Mouse (Mus musculus) forebrain, embryonic 13.5 days (tissue): ENCODE data around the gene Gmnn. TPM values are rescaled to one million over a fixed set of nuclear protein-coding genes. Genes with fewer than 3 reads are reported as not detected.

ENCODE experiments used
- ATAC-seq: fragments of 200-750 bp; cut with Nextera tagmentation; 2 replicates; pipeline ENCODE4 v1.8.0; 2017
- H3K27ac ChIP-seq: fragments of 300-500 bp; sonication (generic); 2 replicates; pipeline ENCODE4 v1.5.1; 2015; ENCODE audit warnings: inconsistent platforms, mild to moderate bottlenecking, moderate library complexity
- H3K27me3 ChIP-seq: fragments of 300-500 bp; sonication (generic); 2 replicates; pipeline ENCODE4 v1.6.1; 2015; ENCODE audit warnings: mild to moderate bottlenecking, inconsistent platforms
- H3K36me3 ChIP-seq: fragments of 300-500 bp; sonication (generic); 2 replicates; pipeline ENCODE4 v1.6.1; 2015; ENCODE audit warnings: mild to moderate bottlenecking, inconsistent platforms; ENCODE audit not compliant: poor library complexity, severe bottlenecking
- H3K4me1 ChIP-seq: fragments of 300-500 bp; sonication (generic); 2 replicates; pipeline ENCODE4 v1.6.1; 2015; ENCODE audit warnings: inconsistent platforms
- H3K4me2 ChIP-seq: fragments of 300-500 bp; sonication (generic); 2 replicates; pipeline ENCODE4 v1.6.1; 2015; ENCODE audit warnings: inconsistent platforms, mild to moderate bottlenecking, moderate library complexity
- H3K4me3 ChIP-seq: fragments of 300-500 bp; sonication (generic); 2 replicates; pipeline ENCODE4 v1.5.1; 2015; ENCODE audit warnings: mild to moderate bottlenecking, inconsistent platforms
- H3K9ac ChIP-seq: fragments of 300-500 bp; sonication (generic); 2 replicates; pipeline ENCODE4 v1.6.1; 2015; ENCODE audit warnings: mild to moderate bottlenecking, inconsistent platforms
- H3K9me3 ChIP-seq: fragments of 300-500 bp; sonication (generic); replicated peaks from 2 replicates; pipeline ENCODE4 v1.6.1; 2016; ENCODE audit warnings: inconsistent platforms
- WGBS: fragments of 180-500 bp; shearing (Covaris S2); methylation state at CpG from one replicate; pipeline ENCODE4 v1.1.7; 2015; 5-methylcytosine and 5-hydroxymethylcytosine counted together
- polyA plus RNA-seq: library from polyadenylated mRNA; unstranded; fragments of >200 nt; fragmentation: Nextera tagmentation; extraction: Ambion mirVana; gene quantifications from 2 replicates; pipeline ENCODE4 v1.2.1, GENCODE M21; 2015

The Gmnn gene
- polyA plus RNA-seq, 1 experiment from 2014 or later: 109 TPM

- Histone ChIP-seq H3K4me1 (peaks cover 11% of the 10 kb centered on the region; the same call in 1 of the 2 replicates), H3K4me2 (no peak overlapping the region), H3K4me3 (no peak overlapping the region), H3K36me3 (peaks cover 33% of the 10 kb centered on the region), H3K9me3 (no peaks in the 10 kb centered on the region), H3K27me3 (no peaks in the 10 kb centered on the region), H3K9ac (no peak overlapping the region), H3K27ac (no peak overlapping the region)
- 86% methylated on average over 7 of the region's 7 CpGs for WGBS
- no peak for ATAC-seq
Measured at GRCm38 (mm10) chr13:24717677-24718076, 44.0 kb downstream of the Gmnn start.

- Histone ChIP-seq H3K4me2 (no peak overlapping the region), H3K4me3 (no peak overlapping the region), H3K9me3 (no peaks in the 10 kb centered on the region), H3K9ac (no peak overlapping the region), H3K27ac (0 out of 2 replicates have a peak overlapping the region, but pooled peaks have one; percentile 19), H3K27me3 (no peaks in the 10 kb centered on the region), H3K36me3 (peaks cover 26% of the 10 kb centered on the region), H3K4me1 (peaks cover 11% of the 10 kb centered on the region; the same call in 1 of the 2 replicates)
- no peak for ATAC-seq
- 91% methylated on average over 9 of the region's 9 CpGs for WGBS
Measured at GRCm38 (mm10) chr13:24716441-24716840, 45.3 kb downstream of the Gmnn start.

GRCm38 (mm10) chr13:24715601-24716000 lies 46.1 kb downstream of the Gmnn start:
- Histone ChIP-seq H3K4me2 (no peak overlapping the region), H3K27me3 (no peaks in the 10 kb centered on the region), H3K27ac (no peak overlapping the region), H3K4me3 (no peak overlapping the region), H3K9me3 (no peaks in the 10 kb centered on the region), H3K9ac (no peak overlapping the region), H3K4me1 (peaks cover 11% of the 10 kb centered on the region; the same call in 1 of the 2 replicates), H3K36me3 (peaks cover 25% of the 10 kb centered on the region)
- ATAC-seq: no peak
- WGBS: 63% methylated on average over 5 of the region's 5 CpGs

- Histone ChIP-seq H3K27ac (no peak overlapping the region), H3K4me3 (no peak overlapping the region), H3K4me2 (no peak overlapping the region), H3K4me1 (peaks cover 15% of the 10 kb centered on the region; the same call in 1 of the 2 replicates), H3K9ac (no peak overlapping the region), H3K36me3 (peaks cover 25% of the 10 kb centered on the region), H3K9me3 (no peaks in the 10 kb centered on the region), H3K27me3 (no peaks in the 10 kb centered on the region)
- no peak for ATAC-seq
- WGBS: 87% methylated on average over 9 of the region's 9 CpGs
Measured at GRCm38 (mm10) chr13:24714360-24714885, 47.3 kb downstream of the Gmnn start.

- peaks cover 18% of the 10 kb centered on the region; the same call in 1 of the 2 replicates for H3K4me1 ChIP-seq
- peak overlapping the region; percentile 39 for H3K4me2 ChIP-seq
- H3K9ac ChIP-seq: 0 out of 2 replicates have a peak overlapping the region, but pooled peaks have one; percentile 16
- 7% methylated on average over 16 of the region's 16 CpGs for WGBS
- no peak overlapping the region for H3K4me3 ChIP-seq
- H3K27me3 ChIP-seq: no peaks in the 10 kb centered on the region
- peaks cover 22% of the 10 kb centered on the region for H3K36me3 ChIP-seq
- H3K9me3 ChIP-seq: no peaks in the 10 kb centered on the region
- no peak overlapping the region for H3K27ac ChIP-seq
- peak; percentile 91 for ATAC-seq
Measured at GRCm38 (mm10) chr13:24713434-24714000, 48.2 kb downstream of the Gmnn start.

GRCm38 (mm10) chr13:24712581-24713130 lies 49.1 kb downstream of the Gmnn start:
- Histone ChIP-seq H3K4me2 (no peak overlapping the region), H3K9me3 (no peaks in the 10 kb centered on the region), H3K4me1 (peaks cover 18% of the 10 kb centered on the region; the same call in 1 of the 2 replicates), H3K4me3 (no peak overlapping the region), H3K27ac (no peak overlapping the region), H3K36me3 (peaks cover 13% of the 10 kb centered on the region), H3K9ac (no peak overlapping the region), H3K27me3 (no peaks in the 10 kb centered on the region)
- 84% methylated on average over 7 of the region's 7 CpGs for WGBS
- no peak for ATAC-seq

GRCm38 (mm10) chr13:24710968-24711367 lies 50.8 kb downstream of the Gmnn start:
- ATAC-seq: no peak
- Histone ChIP-seq H3K4me3 (no peak overlapping the region), H3K27ac (no peak overlapping the region), H3K27me3 (no peaks in the 10 kb centered on the region), H3K9me3 (no peaks in the 10 kb centered on the region), H3K4me1 (peaks cover 18% of the 10 kb centered on the region; the same call in 1 of the 2 replicates), H3K36me3 (peaks cover 11% of the 10 kb centered on the region), H3K9ac (no peak overlapping the region), H3K4me2 (no peak overlapping the region)
- 73% methylated on average over 7 of the region's 7 CpGs for WGBS

GRCm38 (mm10) chr13:24709656-24710396 lies 51.9 kb downstream of the Gmnn start:
- H3K9ac ChIP-seq: no peak overlapping the region
- H3K4me2 ChIP-seq: no peak overlapping the region
- H3K27me3 ChIP-seq: no peaks in the 10 kb centered on the region
- H3K36me3 ChIP-seq: peaks cover 4% of the 10 kb centered on the region; the same call in 1 of the 2 replicates
- ATAC-seq: no peak
- no peak overlapping the region for H3K4me3 ChIP-seq
- 64% methylated on average over 12 of the region's 12 CpGs for WGBS
- no peaks in the 10 kb centered on the region for H3K9me3 ChIP-seq
- no peak overlapping the region for H3K27ac ChIP-seq
- H3K4me1 ChIP-seq: peaks cover 18% of the 10 kb centered on the region; the same call in 1 of the 2 replicates

- H3K36me3 ChIP-seq: peaks cover 19% of the 10 kb centered on the region; the same call in 1 of the 2 replicates
- WGBS: 89% methylated on average over 5 of the region's 5 CpGs
- no peak for ATAC-seq
Measured at GRCm38 (mm10) chr13:24702128-24702527, 59.6 kb downstream of the Gmnn start.

More at GRCm38 (mm10) chr13:24702128-24702527, 59.6 kb downstream of the Gmnn start:
- Histone ChIP-seq H3K4me3 (no peak overlapping the region), H3K27me3 (no peaks in the 10 kb centered on the region), H3K4me2 (no peak overlapping the region), H3K9ac (no peak overlapping the region), H3K9me3 (no peaks in the 10 kb centered on the region), H3K27ac (no peak overlapping the region), H3K4me1 (no peaks in the 10 kb centered on the region)

Other genes starting within 250 kb of the Gmnn start
- 15.8 and 20.0 TPM in 2 replicates for gene Ripor2, start 179.7 kb downstream of the Gmnn start, polyA plus RNA-seq
- not detected in 2 replicates for gene Armh2, start 20.7 kb downstream of the Gmnn start, polyA plus RNA-seq
- 27.8 and 28.4 TPM in 2 replicates for gene BC005537, start 39.7 kb upstream of the Gmnn start, polyA plus RNA-seq
- 63.6 and 66.5 TPM in 2 replicates for gene Acot13, start 69.6 kb upstream of the Gmnn start, polyA plus RNA-seq
- gene Tdp2, start 69.8 kb upstream of the Gmnn start, polyA plus RNA-seq: 58.3 TPM in 2 replicates
- gene D130043K22Rik, start 83.2 kb upstream of the Gmnn start, polyA plus RNA-seq: 0.96 and 1.4 TPM in 2 replicates
- gene Aldh5a1, start 175.7 kb upstream of the Gmnn start, polyA plus RNA-seq: 6.2 and 7.5 TPM in 2 replicates
- 0.27 and 0.47 TPM in 2 replicates for gene Gpld1, start 181.2 kb upstream of the Gmnn start, polyA plus RNA-seq